Mouse (Mus musculus) small intestine, adult 2 months (tissue): Measurements from ENCODE around the gene Ccdc153. TPM values are rescaled to one million over a fixed set of nuclear protein-coding genes. Genes with fewer than 3 reads are reported as not detected.

Source experiments
- H3K27ac ChIP-seq: fragments of 200-500 bp; 2 replicates; pipeline ENCODE4 v1.5.1; 2012; ENCODE audit warnings: low read depth, low read length, control low read depth, inconsistent platforms; ENCODE audit not compliant: insufficient read depth
- H3K27me3 ChIP-seq: fragments of 200-500 bp; 2 replicates; pipeline ENCODE4 v1.6.1; 2012; ENCODE audit warnings: mild to moderate bottlenecking, moderate library complexity, low read length, inconsistent platforms; ENCODE audit not compliant: control insufficient read depth, insufficient read depth
- H3K36me3 ChIP-seq: fragments of 200-500 bp; 2 replicates; pipeline ENCODE4 v1.6.1; 2012; ENCODE audit warnings: mild to moderate bottlenecking, low read length, control low read depth, inconsistent platforms; ENCODE audit not compliant: control insufficient read depth, insufficient read depth
- H3K4me1 ChIP-seq: fragments of 200-500 bp; 2 replicates; pipeline ENCODE4 v1.6.1; 2012; ENCODE audit warnings: low read length, inconsistent platforms, mixed read lengths; ENCODE audit not compliant: control insufficient read depth, insufficient read depth, insufficient read length
- H3K4me3 ChIP-seq: fragments of 200-500 bp; 2 replicates; pipeline ENCODE4 v1.5.1; 2012; ENCODE audit warnings: low read depth, mild to moderate bottlenecking, control low read depth, inconsistent platforms, low read length, moderate library complexity
- CTCF ChIP-seq: fragments of 200-500 bp; IDR thresholded peaks from 2 replicates; pipeline ENCODE4 v1.5.1; 2012; ENCODE audit warnings: low read depth, mild to moderate bottlenecking, control low read depth, inconsistent platforms, low read length, moderate library complexity, mixed read lengths; ENCODE audit not compliant: insufficient replicate concordance, insufficient read length; ENCODE audit errors: extremely low read depth
- POLR2A ChIP-seq: fragments of 200-500 bp; IDR thresholded peaks from 2 replicates; pipeline ENCODE4 v1.6.1; 2012; ENCODE audit warnings: low read depth, mild to moderate bottlenecking, control low read depth, inconsistent platforms, low read length, moderate library complexity
- WGBS: fragments of 180-500 bp; shearing (Covaris S2); methylation state at CpG from one replicate; pipeline ENCODE4 v1.1.7; 2018; 5-methylcytosine and 5-hydroxymethylcytosine counted together
- polyA plus RNA-seq: library from polyadenylated mRNA; depleted of rRNA; stranded (reverse); fragments of >200 nt; gene quantifications from 2 replicates; pipeline ENCODE4 v1.2.3, GENCODE M21; 2012; rRNA removed

Gene Ccdc153
- polyA plus RNA-seq: not detected in 2 replicates

DNA sequence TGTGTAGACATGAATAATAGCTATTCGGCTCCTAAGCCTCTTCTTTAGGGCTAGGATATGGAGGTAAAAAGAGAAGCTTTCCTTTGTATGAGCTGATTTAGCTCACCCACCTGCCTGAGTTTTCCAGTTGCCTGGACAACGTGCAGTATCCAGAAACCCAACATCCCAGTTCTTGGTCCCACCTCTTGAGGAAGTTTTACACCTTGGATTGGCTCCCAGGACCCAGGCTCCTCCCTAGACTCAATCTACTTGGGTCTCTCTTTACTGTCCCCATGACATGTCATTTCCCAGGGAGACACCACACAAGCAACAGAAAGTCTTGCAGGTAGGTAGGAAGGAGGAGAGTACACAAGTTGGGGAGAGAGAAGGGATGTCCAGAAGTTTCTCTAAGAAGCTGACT lies at the start of gene Ccdc153:
TSS of gene Ccdc153 (plus strand) at position 278 of the 400 bp plus-strand sequence.
- no peak within 1 kb of the TSS for H3K4me3 ChIP-seq
- 41% methylated on average over 2 of the region's 2 CpGs for WGBS
- TF ChIP-seq CTCF (no peak), POLR2A (no peak)

DNA sequence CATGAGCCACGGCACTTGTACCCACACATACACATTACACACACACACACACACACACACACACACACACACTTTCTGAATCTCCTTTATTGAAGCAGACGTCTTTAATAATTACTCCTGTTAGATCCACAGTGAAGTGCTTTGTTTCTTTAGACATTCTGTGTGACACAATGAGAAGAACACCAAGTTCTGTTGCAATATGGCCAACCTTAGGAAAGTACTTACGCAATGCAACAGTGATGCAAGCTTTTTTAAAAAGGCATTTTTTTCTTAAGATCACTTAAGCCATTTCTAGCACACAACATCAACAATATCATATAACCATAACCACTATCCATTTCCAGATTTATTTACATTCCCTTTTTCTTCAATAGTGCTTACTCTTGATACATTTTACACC lies 49.3 kb upstream of the Ccdc153 start:
- Histone ChIP-seq H3K4me3 (no peak overlapping the region), H3K27ac (no peak overlapping the region), H3K27me3 (no peaks in the 10 kb centered on the region), H3K4me1 (peaks cover 6% of the 10 kb centered on the region; the same call in 1 of the 2 replicates), H3K36me3 (peaks cover 7% of the 10 kb centered on the region)
- TF ChIP-seq CTCF (no peak), POLR2A (no peak)
- WGBS: 86% methylated on average over 3 of the region's 3 CpGs

More for the DNA sequence above, at the start of gene Ccdc153:
- peaks cover 2% of the 10 kb centered on the region; the same call in 1 of the 2 replicates for H3K4me1 ChIP-seq
- no peaks in the 10 kb centered on the region for H3K36me3 ChIP-seq
- no peak within 1 kb of the TSS for H3K27ac ChIP-seq
- H3K27me3 ChIP-seq: no peaks in the 10 kb centered on the region

DNA sequence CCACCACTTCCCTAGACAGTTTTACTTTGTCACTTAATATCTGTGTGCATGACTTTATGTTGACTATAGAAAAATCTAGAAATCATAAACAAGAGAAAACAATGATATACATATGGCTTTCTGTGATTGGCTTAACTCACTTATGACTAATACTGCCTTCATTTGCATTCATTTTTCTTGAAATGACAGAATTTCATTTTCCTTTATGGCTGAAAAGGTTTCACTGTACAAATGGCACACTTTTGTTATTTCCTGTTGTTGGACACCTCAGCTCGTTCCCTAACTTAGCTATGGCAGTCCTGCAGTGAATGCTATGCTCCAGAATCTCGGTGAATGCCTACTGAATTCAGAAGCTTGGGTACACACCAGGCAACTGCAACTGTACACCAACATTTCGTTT lies 48.2 kb upstream of the Ccdc153 start:
- H3K36me3 ChIP-seq: peaks cover 8% of the 10 kb centered on the region
- H3K27ac ChIP-seq: no peak overlapping the region
- TF ChIP-seq POLR2A (no peak), CTCF (no peak)
- 88% methylated on average over 3 of the region's 3 CpGs for WGBS
- H3K4me1 ChIP-seq: peaks cover 6% of the 10 kb centered on the region; the same call in 1 of the 2 replicates
- no peaks in the 10 kb centered on the region for H3K27me3 ChIP-seq
- no peak overlapping the region for H3K4me3 ChIP-seq

DNA sequence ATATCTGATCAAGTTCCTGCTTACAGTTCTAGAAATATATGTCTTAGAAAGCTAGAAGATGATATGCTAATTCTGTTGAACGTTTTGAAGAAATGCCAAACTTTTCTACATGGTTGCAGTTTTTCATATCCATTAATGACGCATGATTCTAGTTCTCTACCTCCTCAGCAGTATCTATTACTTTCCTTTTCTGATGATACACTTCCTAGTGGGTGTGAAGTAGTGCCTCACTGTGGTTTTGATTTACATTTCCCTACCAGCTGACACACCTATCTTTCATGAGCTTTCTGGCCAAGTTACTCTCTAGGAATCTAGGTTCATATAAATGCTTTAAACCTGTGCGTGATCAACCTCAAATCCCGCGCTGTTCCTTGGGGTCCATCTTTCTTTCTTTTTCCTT lies 47.7 kb upstream of the Ccdc153 start:
- Histone ChIP-seq H3K27me3 (no peaks in the 10 kb centered on the region), H3K4me3 (no peak overlapping the region), H3K36me3 (peaks cover 10% of the 10 kb centered on the region), H3K27ac (no peak overlapping the region), H3K4me1 (peaks cover 6% of the 10 kb centered on the region; the same call in 1 of the 2 replicates)
- WGBS: 88% methylated on average over 5 of the region's 5 CpGs
- TF ChIP-seq CTCF (no peak), POLR2A (no peak)

DNA sequence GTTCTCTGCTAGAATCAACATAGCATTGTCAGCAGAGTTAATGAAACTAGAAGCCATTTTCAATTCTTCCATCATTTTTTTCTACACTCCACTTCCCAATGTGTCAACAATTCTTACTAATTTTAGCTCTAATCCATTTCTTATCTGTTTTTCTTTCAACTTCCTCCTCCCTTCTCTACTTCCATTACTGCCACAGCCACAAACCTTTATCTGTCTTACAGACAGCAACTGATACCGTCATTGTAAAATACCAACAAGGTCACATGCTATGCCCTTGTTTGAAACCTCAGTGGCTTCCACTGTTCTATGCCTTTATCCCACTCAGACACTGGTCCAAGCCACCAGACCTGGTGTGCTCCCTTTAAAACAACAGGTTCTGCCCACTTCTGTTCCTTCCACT lies 46.5 kb upstream of the Ccdc153 start:
- H3K4me3 ChIP-seq: no peak overlapping the region
- WGBS: 19% methylated on average over 1 of the region's 1 CpGs
- peaks cover 6% of the 10 kb centered on the region; the same call in 1 of the 2 replicates for H3K4me1 ChIP-seq
- no peaks in the 10 kb centered on the region for H3K27me3 ChIP-seq
- peaks cover 14% of the 10 kb centered on the region for H3K36me3 ChIP-seq
- TF ChIP-seq CTCF (no peak), POLR2A (no peak)
- peak overlapping the region; percentile 35 for H3K27ac ChIP-seq

DNA sequence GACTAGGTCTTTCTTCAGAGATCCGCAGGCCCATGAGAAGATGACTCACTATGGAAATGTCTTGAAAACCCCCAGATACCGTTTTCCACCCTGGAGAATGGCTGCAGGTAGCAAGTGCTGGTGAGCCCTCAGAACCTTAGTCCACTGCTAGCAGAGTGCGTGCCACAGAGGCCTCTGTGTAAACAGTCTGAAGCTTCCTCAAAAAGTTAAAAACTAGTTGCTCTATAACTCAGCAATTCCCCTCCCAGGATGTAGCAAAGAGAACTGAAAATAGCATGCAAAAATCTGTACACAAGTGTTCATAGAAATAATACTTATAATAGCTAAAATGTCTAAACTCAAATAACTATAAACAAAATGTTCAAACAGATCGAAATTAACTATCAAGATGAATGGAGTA lies 44.1 kb upstream of the Ccdc153 start:
- Histone ChIP-seq H3K27ac (no peak overlapping the region; the same call in 1 of the 2 replicates), H3K4me1 (peaks cover 6% of the 10 kb centered on the region; the same call in 1 of the 2 replicates), H3K4me3 (no peak overlapping the region), H3K36me3 (peaks cover 25% of the 10 kb centered on the region), H3K27me3 (no peaks in the 10 kb centered on the region)
- 86% methylated on average over 4 of the region's 4 CpGs for WGBS
- TF ChIP-seq POLR2A (no peak), CTCF (no peak)

DNA sequence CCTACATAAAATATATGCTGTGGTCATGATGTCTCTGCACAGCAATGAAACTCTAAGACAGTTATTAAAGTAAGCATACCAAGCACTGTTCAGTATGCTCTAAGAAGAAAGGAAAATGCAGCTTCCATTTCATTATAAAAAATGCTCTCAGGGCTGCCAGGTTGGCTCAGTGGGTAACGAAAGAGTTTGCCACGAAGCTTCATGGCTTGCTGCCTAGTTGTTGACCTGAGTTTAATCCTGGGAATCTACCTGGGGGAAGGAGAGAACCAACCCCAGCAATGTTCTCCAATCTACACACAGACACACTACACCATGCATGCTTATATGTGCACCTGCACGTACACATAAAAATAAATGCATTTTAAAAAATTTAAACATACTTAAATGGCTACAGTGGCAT lies 41.3 kb upstream of the Ccdc153 start:
- no peak for TF ChIP-seq POLR2A
- no peak for TF ChIP-seq CTCF
- Histone ChIP-seq H3K4me3 (no peak overlapping the region), H3K27ac (no peak overlapping the region), H3K27me3 (no peaks in the 10 kb centered on the region), H3K36me3 (peaks cover 24% of the 10 kb centered on the region), H3K4me1 (peaks cover 1% of the 10 kb centered on the region; the same call in 1 of the 2 replicates)
- 89% methylated on average over 3 of the region's 3 CpGs for WGBS
